Mouse (Mus musculus): ENCODE results near the gene Ttf1. TPM values are rescaled to one million over a fixed set of nuclear protein-coding genes. Genes with fewer than 3 reads are reported as not detected.

Ttf1 gene
- 4.6 TPM for polyA plus RNA-seq (2014; fragmentation: Illumina TruSeq; extraction: RNeasy Lipid Tissue Mini Kit (QIAGEN cat#74804); ENCODE audit: low read depth, low replicate concordance)

GRCm38 (mm10) chr2:29060135-29060597 lies at the start of gene Ttf1:
Ttf1 (plus strand) TSS chr2:29060262.

GRCm38 (mm10) chr2:29054991-29055390 lies 5.1 kb upstream of the Ttf1 start, which contains the start of gene Cfap77:
Cfap77 (minus strand) TSS chr2:29055066.

GRCm38 (mm10) chr2:29123907-29124569 lies 64.0 kb downstream of the Ttf1 start, which contains the start of gene Setx:
Setx (plus strand) TSS chr2:29124181.

Other genes with a start within 250 kb of the Ttf1 start
- gene Gtf3c4, start 219.9 kb upstream of the Ttf1 start, polyA plus RNA-seq (2014; fragmentation: Illumina TruSeq; extraction: RNeasy Lipid Tissue Mini Kit (QIAGEN cat#74804); ENCODE audit: low read depth, low replicate concordance): 8.1 TPM
- 3.6 TPM for gene Ddx31, start 219.9 kb upstream of the Ttf1 start, polyA plus RNA-seq (2014; fragmentation: Illumina TruSeq; extraction: RNeasy Lipid Tissue Mini Kit (QIAGEN cat#74804); ENCODE audit: low read depth, low replicate concordance)
- gene Barhl1, start 143.6 kb upstream of the Ttf1 start, polyA plus RNA-seq (2014; fragmentation: Illumina TruSeq; extraction: RNeasy Lipid Tissue Mini Kit (QIAGEN cat#74804); ENCODE audit: low read depth, low replicate concordance): not detected
- not detected for gene Cfap77, start 5.2 kb upstream of the Ttf1 start, polyA plus RNA-seq (2014; fragmentation: Illumina TruSeq; extraction: RNeasy Lipid Tissue Mini Kit (QIAGEN cat#74804); ENCODE audit: low read depth, low replicate concordance)
- 8.8 TPM for gene Setx, start 63.9 kb downstream of the Ttf1 start, polyA plus RNA-seq (2014; fragmentation: Illumina TruSeq; extraction: RNeasy Lipid Tissue Mini Kit (QIAGEN cat#74804); ENCODE audit: low read depth, low replicate concordance)
- not detected for gene Ntng2, start 192.7 kb downstream of the Ttf1 start, polyA plus RNA-seq (2014; fragmentation: Illumina TruSeq; extraction: RNeasy Lipid Tissue Mini Kit (QIAGEN cat#74804); ENCODE audit: low read depth, low replicate concordance)